Mouse (Mus musculus) brain, embryonic 14.5 days (tissue): ENCODE data around the gene Tmx2.

ENCODE experiments used
- CTCF ChIP-seq: fragments of 200-500 bp; IDR thresholded peaks from 2 replicates; pipeline ENCODE4 v1.5.1; 2012; ENCODE audit warnings: inconsistent platforms, mild to moderate bottlenecking, moderate library complexity, borderline replicate concordance; ENCODE audit not compliant: insufficient read depth, insufficient read length; ENCODE audit errors: extremely low read depth
- POLR2A ChIP-seq: fragments of 200-500 bp; IDR thresholded peaks from 2 replicates; pipeline ENCODE4 v1.6.1; 2012; ENCODE audit warnings: mild to moderate bottlenecking, inconsistent platforms, borderline replicate concordance; ENCODE audit not compliant: poor library complexity, insufficient read depth, insufficient read length, severe bottlenecking; ENCODE audit errors: extremely low read depth

DNA sequence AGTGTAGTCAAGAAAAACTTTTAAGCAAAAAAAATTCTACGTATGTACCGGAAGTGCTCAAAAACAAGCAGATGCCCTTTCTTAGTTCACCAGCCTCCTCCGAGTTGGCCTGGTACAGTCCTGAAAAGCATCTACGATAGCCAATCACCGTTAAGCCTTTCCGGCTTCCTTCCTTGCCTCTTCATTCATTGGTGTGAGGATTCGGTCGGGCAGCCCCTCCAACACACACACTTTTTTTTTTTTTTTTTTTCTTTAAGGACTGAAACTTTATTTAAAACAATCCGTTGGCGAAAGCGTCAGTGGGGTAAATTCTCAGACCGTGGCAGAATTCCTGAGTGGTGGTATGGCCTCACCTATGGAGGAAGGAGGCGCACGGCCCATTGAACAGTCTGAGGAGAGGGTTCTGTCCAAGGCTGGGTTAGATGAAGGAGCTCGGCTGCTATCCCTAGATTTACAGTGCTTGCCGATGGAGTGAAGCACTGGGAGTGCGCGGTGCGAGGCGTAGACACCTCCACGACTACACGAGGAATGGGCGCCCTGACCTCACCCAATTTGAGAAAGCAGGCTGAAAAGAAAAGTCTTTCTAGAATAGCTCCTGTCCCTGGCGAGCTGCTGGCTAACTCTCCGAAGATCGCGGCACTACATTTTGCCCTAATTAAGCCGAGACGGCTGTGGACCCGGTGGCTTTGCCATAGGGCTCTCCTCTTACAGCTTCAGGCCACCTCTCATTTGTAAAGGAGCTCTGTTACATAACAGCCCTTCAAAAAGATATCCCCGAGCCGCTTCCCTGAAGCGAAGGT is 36.8 kb upstream of the Tmx2 start:
- no peak for TF ChIP-seq CTCF
- TF ChIP-seq POLR2A, result no peak
